Mouse (Mus musculus) small intestine, adult 2 months (tissue): Measurements from ENCODE around the gene Abca3.

Experiments
- CTCF ChIP-seq: fragments of 200-500 bp; IDR thresholded peaks from 2 replicates; pipeline ENCODE4 v1.5.1; 2012; ENCODE audit warnings: low read depth, mild to moderate bottlenecking, control low read depth, inconsistent platforms, low read length, moderate library complexity, mixed read lengths; ENCODE audit not compliant: insufficient replicate concordance, insufficient read length; ENCODE audit errors: extremely low read depth
- POLR2A ChIP-seq: fragments of 200-500 bp; IDR thresholded peaks from 2 replicates; pipeline ENCODE4 v1.6.1; 2012; ENCODE audit warnings: low read depth, mild to moderate bottlenecking, control low read depth, inconsistent platforms, low read length, moderate library complexity

GRCm38 (mm10) chr17:24402371-24402770 is 50.6 kb downstream of the Abca3 start:
- no peak for TF ChIP-seq POLR2A
- no peak for TF ChIP-seq CTCF
